Mouse (Mus musculus): ENCODE data around the gene Neurod1. TPM values are rescaled to one million over a fixed set of nuclear protein-coding genes. Genes with fewer than 3 reads are reported as not detected.

Neurod1 gene
- polyA plus RNA-seq, 1 experiment from 2014 or later = 20.9 TPM

GRCm38 (mm10) chr2:79429108-79429507 lies 27.4 kb downstream of the Neurod1 start:
- 9% methylated on average over 7 of the region's 7 CpGs for WGBS
- Histone ChIP-seq H3K36me3 (no peaks in the 10 kb centered on the region), H3K27me3 (ENCODE audit: insufficient read depth, poor library complexity, severe bottlenecking) (peaks cover 34% of the 10 kb centered on the region), H3K27ac (peak overlapping the region; percentile 83; the same call in 1 of the 2 replicates), H3K9me3 (no peaks in the 10 kb centered on the region), H3K4me1 (replicated peaks) (peaks cover 18% of the 10 kb centered on the region; the same call in 1 of the 2 replicates), H3K4me3 (peak overlapping the region; percentile 66)
- DNase-seq (ENCODE audit: low spot score) = no peak

- H3K9me3 ChIP-seq = no peaks in the 10 kb centered on the region
- peaks cover 18% of the 10 kb centered on the region; the same call in 1 of the 2 replicates for H3K4me1 ChIP-seq (replicated peaks)
- no peaks in the 10 kb centered on the region for H3K36me3 ChIP-seq
- H3K4me3 ChIP-seq = peak overlapping the region; percentile 66
- H3K27ac ChIP-seq = peak overlapping the region; percentile 83
- peak; percentile 58 for DNase-seq (ENCODE audit: low spot score)
- WGBS = under 1% methylated on average over 35 of the region's 35 CpGs
- peaks cover 34% of the 10 kb centered on the region for H3K27me3 ChIP-seq (ENCODE audit: insufficient read depth, poor library complexity, severe bottlenecking)
Observed at GRCm38 (mm10) chr2:79428569-79429104, 27.9 kb downstream of the Neurod1 start.

GRCm38 (mm10) chr2:79428022-79428421 lies 28.5 kb downstream of the Neurod1 start:
- Histone ChIP-seq H3K4me1 (replicated peaks) (peaks cover 18% of the 10 kb centered on the region; the same call in 1 of the 2 replicates), H3K27me3 (ENCODE audit: insufficient read depth, poor library complexity, severe bottlenecking) (peaks cover 34% of the 10 kb centered on the region), H3K9me3 (no peaks in the 10 kb centered on the region), H3K4me3 (peak overlapping the region; percentile 66; the same call in 1 of the 2 replicates), H3K36me3 (no peaks in the 10 kb centered on the region), H3K27ac (no peak overlapping the region)
- 30% methylated on average over 6 of the region's 6 CpGs for WGBS
- no peak for DNase-seq (ENCODE audit: low spot score)

- H3K36me3 ChIP-seq = no peaks in the 10 kb centered on the region
- peaks cover 3% of the 10 kb centered on the region; the same call in 1 of the 2 replicates for H3K27me3 ChIP-seq (ENCODE audit: insufficient read depth, poor library complexity, severe bottlenecking)
- peaks cover 14% of the 10 kb centered on the region for H3K4me1 ChIP-seq (replicated peaks)
- DNase-seq (ENCODE audit: low spot score) = peak; percentile 37
- H3K9me3 ChIP-seq = no peaks in the 10 kb centered on the region
- no peak overlapping the region for H3K4me3 ChIP-seq
- H3K27ac ChIP-seq = no peak overlapping the region
- WGBS = 33% methylated on average over 6 of the region's 6 CpGs
Observed at GRCm38 (mm10) chr2:79421696-79422095, 34.9 kb downstream of the Neurod1 start.

DNA sequence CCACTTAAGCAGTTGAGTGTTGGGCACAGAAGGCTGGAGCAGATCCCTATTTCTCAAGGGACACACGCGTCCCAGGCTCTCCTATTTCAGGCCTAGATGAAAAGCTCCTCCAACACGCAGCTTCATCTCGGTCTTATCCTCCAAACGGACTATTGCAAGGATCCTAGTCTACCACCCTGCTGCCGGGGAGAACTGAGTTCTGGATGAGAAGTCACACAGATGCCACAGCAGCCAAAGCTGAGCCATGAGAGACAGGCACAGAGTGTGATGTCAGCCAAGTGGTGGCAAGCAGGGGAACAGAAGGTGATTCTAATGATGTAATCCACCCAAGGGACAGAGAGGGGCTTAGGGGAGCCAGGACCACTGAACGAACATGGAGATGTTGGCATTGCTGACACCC lies 42.0 kb downstream of the Neurod1 start:
- WGBS = 84% methylated on average over 7 of the region's 7 CpGs
- H3K27ac ChIP-seq = no peak overlapping the region; the same call in 1 of the 2 replicates
- no peaks in the 10 kb centered on the region for H3K27me3 ChIP-seq (ENCODE audit: insufficient read depth, poor library complexity, severe bottlenecking)
- no peak overlapping the region for H3K4me3 ChIP-seq
- DNase-seq (ENCODE audit: low spot score) = no peak
- no peaks in the 10 kb centered on the region for H3K9me3 ChIP-seq
- H3K36me3 ChIP-seq = no peaks in the 10 kb centered on the region
- H3K4me1 ChIP-seq (replicated peaks) = peaks cover 3% of the 10 kb centered on the region; the same call in 1 of the 2 replicates

DNA sequence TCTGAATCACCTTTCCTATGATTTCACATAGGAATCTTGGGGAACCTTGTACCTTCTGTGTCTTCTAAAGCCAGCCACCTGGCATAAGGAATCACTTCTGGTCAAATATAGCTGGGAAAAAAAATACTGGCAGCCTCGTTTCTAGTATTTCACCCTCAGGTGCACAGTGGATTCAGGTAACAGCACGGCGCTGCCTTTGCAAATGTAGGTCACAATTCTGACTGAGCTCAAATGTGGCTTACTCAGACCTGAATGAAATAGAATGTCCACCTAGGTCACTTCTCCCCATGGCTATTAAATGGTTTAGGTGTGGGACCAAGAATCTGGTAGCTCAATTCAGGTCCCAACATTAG lies 45.7 kb downstream of the Neurod1 start:
- no peak for DNase-seq (ENCODE audit: low spot score)
- H3K4me1 ChIP-seq (replicated peaks) = peaks cover 3% of the 10 kb centered on the region; the same call in 1 of the 2 replicates
- H3K36me3 ChIP-seq = no peaks in the 10 kb centered on the region
- H3K27me3 ChIP-seq (ENCODE audit: insufficient read depth, poor library complexity, severe bottlenecking) = no peaks in the 10 kb centered on the region
- H3K27ac ChIP-seq = no peak overlapping the region
- H3K4me3 ChIP-seq = no peak overlapping the region
- 90% methylated on average over 3 of the region's 3 CpGs for WGBS
- no peaks in the 10 kb centered on the region for H3K9me3 ChIP-seq

DNA sequence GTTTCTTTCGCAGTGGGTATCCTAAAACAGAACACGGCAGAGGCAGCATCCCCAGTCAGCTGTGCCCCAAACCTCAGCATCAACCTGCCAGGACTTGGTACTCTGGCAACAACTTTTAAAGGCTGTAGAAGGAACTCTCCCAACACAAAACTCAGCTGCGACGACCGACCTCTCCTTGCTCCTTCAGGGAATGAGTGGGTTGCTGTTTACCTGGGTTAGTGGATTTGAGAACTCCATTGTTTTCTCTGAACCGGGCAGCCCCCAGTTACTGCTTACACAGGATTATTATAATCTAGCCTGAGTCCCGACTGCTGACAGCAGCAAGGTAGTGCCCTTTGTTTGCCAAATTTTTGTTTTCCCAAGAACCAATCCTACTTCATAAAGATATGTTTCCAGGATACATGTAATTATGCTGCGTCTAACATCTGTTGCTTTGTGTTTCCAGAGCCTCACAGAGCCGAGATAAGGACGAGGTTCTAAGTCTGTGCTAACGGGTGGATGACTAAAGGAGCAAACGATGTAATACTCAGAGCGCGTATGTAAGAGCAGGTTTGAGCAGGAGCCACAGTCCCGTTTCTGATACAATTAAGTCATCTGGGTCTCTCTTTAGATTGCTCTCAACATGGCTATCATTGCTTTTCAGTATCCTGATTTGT lies 46.2 kb downstream of the Neurod1 start:
- H3K27ac ChIP-seq = no peak overlapping the region
- no peak overlapping the region for H3K4me3 ChIP-seq
- DNase-seq (ENCODE audit: low spot score) = no peak
- no peaks in the 10 kb centered on the region for H3K27me3 ChIP-seq (ENCODE audit: insufficient read depth, poor library complexity, severe bottlenecking)
- no peaks in the 10 kb centered on the region for H3K36me3 ChIP-seq
- peaks cover 3% of the 10 kb centered on the region; the same call in 1 of the 2 replicates for H3K4me1 ChIP-seq (replicated peaks)
- WGBS = 74% methylated on average over 15 of the region's 15 CpGs
- H3K9me3 ChIP-seq = no peaks in the 10 kb centered on the region

GRCm38 (mm10) chr2:79405661-79406405 lies 50.7 kb downstream of the Neurod1 start:
- no peak overlapping the region for H3K4me3 ChIP-seq
- no peaks in the 10 kb centered on the region for H3K36me3 ChIP-seq
- H3K27me3 ChIP-seq (ENCODE audit: insufficient read depth, poor library complexity, severe bottlenecking) = no peaks in the 10 kb centered on the region
- H3K9me3 ChIP-seq = no peaks in the 10 kb centered on the region
- H3K27ac ChIP-seq = no peak overlapping the region
- no peak for DNase-seq (ENCODE audit: low spot score)
- WGBS = 76% methylated on average over 5 of the region's 5 CpGs
- no peaks in the 10 kb centered on the region for H3K4me1 ChIP-seq (replicated peaks)

Other genes with a start within 250 kb of the Neurod1 start
- 5.7 and 9.7 TPM in 2 replicates for gene Itga4, start 201.3 kb downstream of the Neurod1 start, polyA plus RNA-seq (2016; fragmentation: Nextera tagmentation; extraction: Ambion mirVana)
- gene Cerkl, start within 50 bp of the Neurod1 start, polyA plus RNA-seq (2016; fragmentation: Nextera tagmentation; extraction: Ambion mirVana) = 1.8 and 6.6 TPM in 2 replicates
- gene Itprid2, start 178.6 kb upstream of the Neurod1 start, polyA plus RNA-seq (2016; fragmentation: Nextera tagmentation; extraction: Ambion mirVana) = 5.2 and 6.1 TPM in 2 replicates

Measured in hindbrain, embryonic 10.5 days (tissue).